Mouse (Mus musculus): ENCODE data around the gene Snd1.

Snd1 gene

DNA sequence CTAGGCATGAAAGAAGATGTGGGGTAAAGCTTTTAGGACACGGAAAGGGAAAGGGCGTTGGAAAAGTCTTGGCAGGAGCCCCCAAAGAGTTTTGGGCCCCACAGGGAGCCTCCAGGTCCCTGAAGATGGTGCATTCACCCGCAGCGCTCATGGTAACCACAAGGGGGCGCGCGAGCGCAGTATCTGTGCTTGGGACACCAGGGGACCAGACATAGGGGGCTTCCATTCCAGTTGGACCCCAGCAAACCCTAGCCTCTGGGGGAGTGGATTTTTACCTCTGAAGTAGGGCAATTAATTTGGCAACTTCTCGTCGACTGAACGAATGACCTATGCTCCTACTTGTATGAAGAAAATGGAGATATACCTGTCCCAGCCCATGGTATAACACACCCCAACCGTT is 474.3 kb downstream of the Snd1 start:
- DNase-seq (ENCODE audit: low read depth in 1 of 2, low spot score in 2 of 2) = peak in 1 of 2 experiments; percentile 10

DNA sequence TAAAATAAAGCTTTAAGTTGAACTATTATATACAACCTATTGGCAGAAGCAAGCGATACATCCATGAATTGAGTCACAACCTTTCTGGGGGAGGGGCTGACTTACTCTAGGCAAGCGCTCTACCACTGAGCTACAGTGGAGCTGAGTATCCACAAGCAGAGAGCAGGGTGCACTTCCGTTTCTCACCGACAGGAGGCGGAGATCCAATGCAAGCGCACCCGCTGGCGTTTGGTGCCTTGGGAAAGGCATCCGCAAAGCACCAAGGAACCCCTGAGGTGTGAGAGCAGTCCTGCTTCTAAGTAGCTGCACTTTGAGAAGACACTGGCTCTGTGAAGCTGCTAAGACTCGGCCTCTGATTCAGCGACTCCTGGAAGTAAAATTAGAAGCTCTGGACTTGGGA is 480.6 kb downstream of the Snd1 start:
- peak in 1 of 2 experiments; percentile 2 for DNase-seq (ENCODE audit: low read depth in 1 of 2, low spot score in 2 of 2)

DNA sequence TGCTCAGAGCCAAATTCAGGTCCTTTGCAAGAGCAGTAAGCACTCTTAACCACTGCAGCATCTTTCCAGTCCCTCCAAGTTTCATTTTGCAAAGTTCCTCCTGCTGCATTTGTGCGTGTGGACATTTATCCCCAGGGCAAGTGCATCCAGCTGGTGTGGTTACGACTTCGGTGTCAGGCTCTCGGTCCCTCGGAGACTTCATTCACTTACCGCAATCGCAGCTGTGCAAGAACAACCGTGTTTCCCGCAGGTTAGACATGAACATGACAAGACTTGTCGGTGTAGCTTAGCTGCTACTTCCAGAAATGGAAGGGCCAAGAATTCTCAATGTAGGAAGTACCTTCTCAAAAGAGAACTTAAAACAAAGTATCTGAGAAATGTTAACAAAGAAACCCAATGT is 482.5 kb downstream of the Snd1 start:
- DNase-seq (ENCODE audit: low read depth in 1 of 2, low spot score in 2 of 2) = no peak

DNA sequence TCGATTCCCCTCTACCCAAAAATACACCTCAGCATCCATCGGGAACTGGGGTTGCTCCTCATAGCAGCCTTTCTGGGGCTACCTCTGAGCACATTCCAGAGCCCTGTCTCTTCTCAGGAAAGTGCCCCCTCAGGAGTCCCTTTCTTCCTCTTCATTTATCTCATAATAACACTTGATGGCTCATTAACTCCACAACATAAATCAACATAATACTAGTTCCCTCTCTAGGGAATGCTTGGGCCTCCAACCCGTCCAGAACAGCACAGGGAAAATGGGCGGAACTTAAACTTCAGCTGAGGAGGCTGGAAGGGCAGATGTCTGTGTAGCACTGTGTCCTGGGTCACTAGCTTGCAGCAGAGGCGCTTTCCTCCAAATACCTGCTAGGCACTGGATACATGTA is 488.2 kb downstream of the Snd1 start:
- DNase-seq (ENCODE audit: low read depth in 1 of 2, low spot score in 2 of 2) = no peak

DNA sequence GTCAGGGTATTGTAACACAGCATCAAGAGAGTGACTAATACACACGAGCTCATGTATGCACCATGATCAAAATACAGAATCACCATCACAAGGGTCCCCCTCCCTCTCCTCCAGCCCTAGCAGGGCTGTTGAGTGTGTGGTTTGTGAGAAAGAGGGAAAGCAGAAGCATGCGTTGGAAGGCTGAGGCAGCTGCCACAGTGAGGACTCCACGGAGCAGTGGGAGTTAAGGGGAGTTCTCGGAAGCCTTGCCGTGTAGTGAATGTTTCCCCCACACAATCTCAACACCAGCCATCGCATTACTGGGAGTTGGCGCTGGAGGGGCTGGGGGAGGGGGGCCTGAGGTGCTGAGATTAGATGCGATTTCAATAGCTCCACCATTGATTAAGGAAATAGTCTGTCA is 490.3 kb downstream of the Snd1 start:
- DNase-seq (ENCODE audit: low read depth in 1 of 2, low spot score in 2 of 2) = no peak

DNA sequence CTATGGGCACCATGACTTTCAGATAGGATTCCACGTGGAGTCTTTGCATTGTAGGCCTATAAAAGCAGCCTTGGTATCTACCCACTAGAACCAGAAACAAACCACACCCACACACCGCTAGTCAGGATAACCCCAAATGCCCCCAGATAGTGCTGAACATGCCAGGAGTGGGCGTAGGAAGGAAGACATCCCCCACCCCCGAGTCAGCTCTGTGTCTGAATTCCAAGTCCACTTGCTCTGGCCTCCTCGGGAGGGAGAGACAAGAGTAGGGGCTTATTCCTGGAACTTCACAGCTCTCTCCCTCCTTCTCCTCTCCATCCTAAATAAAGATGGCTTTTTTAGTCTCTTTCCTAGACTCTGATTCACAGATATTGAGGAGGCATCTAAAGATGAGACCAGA is 494.7 kb downstream of the Snd1 start:
- DNase-seq (ENCODE audit: low read depth in 1 of 2, low spot score in 2 of 2) = no peak

DNA sequence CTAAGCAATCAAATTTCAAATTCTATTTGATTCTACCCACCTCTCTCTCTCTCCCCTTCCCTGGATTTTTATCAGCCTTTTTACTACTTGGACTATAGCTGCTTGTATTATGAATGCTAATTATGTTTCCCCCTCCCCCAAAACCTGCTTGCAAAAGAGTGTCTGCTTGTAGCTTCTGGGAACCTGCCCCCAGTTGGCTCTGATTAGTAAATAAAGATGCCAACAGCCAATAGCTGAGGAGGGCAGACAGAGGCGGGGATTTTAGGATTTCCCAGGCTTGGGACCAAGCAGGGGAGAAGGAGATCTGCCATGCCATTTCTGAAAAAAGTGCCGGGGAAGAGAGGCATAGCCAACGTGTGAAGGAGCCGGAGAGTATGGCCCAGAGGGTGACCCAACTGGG is 495.8 kb downstream of the Snd1 start:
- no peak for DNase-seq (ENCODE audit: low read depth in 1 of 2, low spot score in 2 of 2)

DNA sequence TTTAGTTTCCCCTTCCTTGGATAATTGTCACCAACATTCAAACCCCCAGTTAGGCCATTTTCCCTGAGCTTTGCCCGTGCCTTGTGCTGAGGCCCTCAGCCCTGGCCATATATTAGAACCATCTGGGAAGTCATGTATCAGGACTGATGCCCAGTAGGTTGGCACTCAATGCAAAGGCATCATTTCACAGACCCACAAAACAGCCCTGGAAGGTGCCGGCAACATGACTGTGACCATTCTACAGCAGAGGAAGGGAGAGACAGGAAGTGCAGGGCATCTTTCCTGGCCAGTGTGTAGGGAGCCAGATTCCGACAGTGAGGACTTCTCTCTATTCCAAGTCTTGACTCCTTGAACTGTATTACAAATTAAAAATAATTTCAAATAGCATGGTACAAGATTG is 499.6 kb downstream of the Snd1 start:
- DNase-seq (ENCODE audit: low read depth in 1 of 2, low spot score in 2 of 2) = no peak

DNA sequence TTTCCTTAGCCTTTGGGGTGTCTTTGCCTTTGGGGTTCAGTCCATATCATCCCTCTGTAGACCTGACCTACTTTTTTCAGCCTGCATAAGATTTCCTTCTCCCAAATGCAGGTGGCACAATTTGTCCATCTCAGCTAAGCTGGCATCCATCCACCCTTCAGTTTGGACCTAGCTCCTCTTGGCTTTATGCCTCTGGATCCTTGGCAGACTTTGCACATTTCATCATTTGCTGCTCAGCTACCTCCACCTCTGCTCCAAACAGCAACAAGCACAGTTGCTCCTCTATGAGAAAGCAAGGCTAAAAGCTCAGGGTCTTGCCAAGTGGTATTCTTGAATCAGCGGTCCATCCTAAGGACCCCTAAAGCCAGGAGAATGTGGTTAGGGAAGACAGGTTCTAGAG is 500.2 kb downstream of the Snd1 start:
- no peak for DNase-seq (ENCODE audit: low read depth in 1 of 2, low spot score in 2 of 2)

DNA sequence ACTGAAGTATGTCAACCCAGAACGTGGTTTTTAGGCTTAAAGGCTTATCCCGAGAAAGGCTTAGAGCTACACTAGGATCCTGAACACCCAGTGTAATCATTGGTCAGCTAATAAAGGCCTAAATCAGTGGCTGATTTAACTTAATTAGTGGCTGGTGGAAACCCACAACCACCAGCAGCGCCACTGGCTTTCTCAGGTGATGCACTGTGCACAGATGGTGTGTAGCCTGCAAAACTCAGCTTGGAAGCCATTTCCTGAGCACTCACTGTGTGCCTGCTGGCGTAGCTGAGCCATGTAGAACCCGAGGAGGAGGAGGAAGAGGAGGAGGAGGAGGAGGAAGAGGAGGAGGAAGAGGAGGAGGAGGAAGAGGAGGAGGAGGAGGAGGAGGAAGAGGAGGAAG is 503.1 kb downstream of the Snd1 start:
- DNase-seq (ENCODE audit: low read depth in 1 of 2, low spot score in 2 of 2) = no peak

DNA sequence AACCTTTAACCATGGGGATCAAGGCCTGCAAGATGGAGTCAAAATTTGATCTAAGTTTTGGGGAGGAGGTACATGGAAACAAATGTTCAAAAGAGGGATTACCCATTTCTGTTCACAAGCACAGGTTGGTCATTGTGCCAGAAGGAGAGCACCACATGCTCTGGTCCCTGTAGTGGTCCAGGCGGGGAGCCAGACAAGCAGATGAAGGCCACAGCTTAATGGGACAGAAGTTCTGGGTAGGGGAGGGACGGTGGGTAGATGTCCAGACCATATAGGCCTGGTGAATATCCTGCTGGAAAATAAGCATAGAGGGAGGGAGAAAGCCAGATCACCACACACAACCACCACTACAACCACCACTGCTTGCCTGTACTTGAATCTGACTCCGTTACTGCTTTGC is 503.9 kb downstream of the Snd1 start:
- DNase-seq (ENCODE audit: low read depth in 1 of 2, low spot score in 2 of 2) = no peak

DNA sequence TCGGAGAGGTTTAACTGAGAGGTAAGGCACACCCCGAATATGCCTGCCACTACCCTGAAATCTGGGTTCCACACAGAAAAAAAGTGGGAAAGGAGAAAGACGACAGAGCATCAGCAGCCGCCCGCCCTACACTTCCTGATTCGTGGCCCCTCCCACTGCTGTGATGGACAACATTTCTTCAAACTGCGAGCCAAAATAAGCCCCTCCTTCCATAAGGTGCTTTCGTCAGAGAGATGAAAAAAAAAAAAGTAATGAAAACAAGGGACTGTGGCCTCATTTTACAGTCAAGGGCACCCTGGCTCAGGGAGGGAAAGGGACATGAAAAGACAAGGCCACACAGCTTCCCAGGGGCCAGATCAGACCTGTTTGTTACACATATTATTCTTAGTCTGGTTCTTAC is 504.6 kb downstream of the Snd1 start:
- no peak for DNase-seq (ENCODE audit: low read depth in 1 of 2, low spot score in 2 of 2)

DNA sequence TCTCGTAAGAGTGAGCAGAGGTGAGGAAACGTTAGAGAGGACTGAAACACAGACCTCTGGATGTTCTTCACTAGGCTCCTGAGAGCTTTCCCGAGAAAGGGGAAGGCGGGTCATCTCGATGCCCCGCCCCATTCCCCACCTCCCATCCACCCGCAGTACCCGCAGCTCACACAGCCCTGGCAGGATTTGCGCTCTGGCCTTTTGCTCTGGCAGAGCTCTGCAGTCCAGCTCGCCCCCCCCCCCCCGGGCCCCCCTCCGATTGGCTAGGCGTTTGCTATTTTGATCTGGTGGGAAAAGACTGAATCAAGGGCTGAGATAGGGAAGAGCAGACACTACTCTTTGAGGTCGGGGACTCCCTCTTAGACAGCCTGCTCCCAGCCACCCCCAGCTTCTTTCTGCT is 505.3 kb downstream of the Snd1 start:
- no peak for DNase-seq (ENCODE audit: low read depth in 1 of 2, low spot score in 2 of 2)

DNA sequence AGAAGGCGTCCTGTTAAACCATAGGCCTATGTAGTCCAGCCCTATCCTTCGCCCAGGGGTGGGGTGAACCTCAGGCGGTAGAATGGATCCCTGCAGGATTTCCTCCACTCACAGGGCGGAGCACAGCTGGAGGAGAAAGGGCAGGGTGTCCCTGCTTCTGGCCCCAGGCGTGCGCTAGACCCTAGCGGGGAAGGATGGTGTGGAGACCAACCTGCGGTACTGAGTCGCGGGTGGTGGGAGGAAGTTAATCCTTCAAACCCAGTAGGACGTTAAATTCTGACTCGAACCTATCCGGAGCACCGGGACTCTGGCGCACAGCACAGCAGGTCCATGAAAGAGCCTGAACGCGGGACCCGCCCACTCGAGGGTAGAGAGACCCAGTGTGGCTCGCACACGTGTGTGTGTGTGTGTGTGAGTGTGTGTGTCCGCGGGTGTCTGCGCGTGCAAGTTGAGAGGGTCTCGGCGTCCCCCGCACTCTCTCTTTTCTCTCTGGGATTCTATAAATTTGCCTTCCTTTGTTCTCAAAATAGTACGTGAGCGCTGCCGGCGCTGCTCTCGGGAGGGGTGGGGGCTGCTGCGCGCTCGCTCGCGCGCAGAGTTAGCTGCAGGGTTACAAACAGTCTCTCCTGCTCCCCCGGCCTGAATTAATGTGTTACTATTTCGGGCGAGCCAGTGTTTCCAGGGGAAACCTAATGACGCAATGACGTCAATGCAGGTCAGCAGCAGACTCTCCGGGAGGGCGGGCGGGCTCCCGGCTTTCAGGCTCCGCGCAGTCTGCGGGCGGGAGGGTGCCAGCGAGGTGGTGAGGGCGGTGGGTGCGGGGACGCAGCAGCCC is 506.0 kb downstream of the Snd1 start:
- DNase-seq (ENCODE audit: low read depth in 1 of 2, low spot score in 2 of 2) = no peak

DNA sequence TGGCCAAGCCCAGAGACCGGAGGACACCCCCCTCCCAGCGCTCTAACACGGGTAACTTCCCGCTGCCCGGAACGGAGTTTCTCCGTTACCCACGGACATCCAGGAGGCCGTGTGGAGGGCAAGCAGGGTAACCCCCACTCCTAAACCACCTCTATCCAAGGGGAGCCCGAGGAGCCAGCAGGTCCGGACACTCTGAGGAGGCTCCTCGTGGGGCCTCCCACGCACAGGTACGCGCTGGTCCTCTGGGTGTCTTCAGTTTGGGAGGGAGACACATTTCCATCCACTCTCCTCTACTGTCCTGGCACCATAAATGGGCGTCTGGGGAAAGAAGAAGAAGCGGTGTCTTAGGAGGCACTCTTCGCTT is 506.6 kb downstream of the Snd1 start:
- DNase-seq (ENCODE audit: low read depth in 1 of 2, low spot score in 2 of 2) = no peak

DNA sequence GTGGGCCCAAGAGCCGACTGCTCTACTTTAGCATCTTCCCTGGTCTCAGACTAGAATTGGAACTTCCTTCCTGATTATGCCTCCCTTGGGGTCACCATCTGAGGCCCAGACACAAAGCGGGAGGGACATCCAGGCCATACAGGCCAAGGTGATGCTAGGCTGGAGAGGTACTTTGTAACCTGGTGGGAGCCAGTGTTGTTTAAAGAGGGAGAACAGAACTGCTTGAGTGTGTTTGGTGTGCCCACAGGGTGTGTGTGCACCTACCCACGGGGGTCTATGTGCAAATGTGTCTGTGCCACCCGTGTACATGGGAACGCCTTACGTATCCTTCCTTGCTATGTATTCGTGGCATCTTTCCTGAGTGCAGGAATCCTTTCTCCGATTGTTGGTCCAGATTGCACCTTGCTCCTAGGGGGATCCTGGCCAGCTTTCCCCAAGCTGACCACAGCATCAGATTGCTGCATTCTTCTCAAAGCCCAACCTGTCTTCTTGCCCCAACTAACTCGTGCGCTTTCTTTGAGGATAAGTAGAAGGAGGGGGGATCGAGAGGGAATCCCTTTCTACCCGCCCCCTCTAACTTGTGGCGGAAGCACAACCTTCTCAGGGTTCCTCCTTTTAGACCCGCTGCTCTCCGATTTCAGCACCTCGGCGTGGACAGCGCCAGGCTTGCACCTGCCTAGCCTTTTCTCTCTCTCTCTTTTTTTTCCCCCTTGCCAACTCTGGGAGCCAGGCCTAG is 507.2 kb downstream of the Snd1 start:
- peak in 1 of 2 experiments; percentile 2 for DNase-seq (ENCODE audit: low read depth in 1 of 2, low spot score in 2 of 2)

DNA sequence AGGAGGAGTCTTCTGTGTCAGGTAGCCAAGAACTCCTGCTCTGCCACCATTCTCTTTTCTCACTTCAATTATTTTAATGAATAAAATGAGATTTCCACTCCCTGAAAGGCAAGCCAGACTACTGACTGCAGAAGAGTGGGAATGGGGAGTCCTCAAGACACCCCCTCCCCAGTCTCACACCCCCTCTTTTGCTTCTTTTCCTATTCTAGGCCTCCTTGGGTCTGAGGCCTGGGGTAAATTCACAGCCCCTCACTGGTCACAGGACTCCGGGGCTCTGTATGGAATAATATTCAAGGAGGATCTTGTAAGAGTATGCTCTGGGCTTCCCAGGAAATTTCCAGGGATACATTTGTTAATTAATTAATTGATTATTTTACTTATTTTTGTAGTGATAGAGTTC is 507.9 kb downstream of the Snd1 start:
- DNase-seq (ENCODE audit: low read depth in 1 of 2, low spot score in 2 of 2) = no peak
